Mouse (Mus musculus) heart, adult 2 months (tissue): Measurements from ENCODE around the gene Dok1.

Experiments used
- CTCF ChIP-seq: fragments of 200-600 bp; IDR thresholded peaks from 2 replicates; pipeline ENCODE4 v1.8.1; 2022; ENCODE audit warnings: antibody characterized with exemption, mild to moderate bottlenecking, moderate library complexity
- POLR2A ChIP-seq: fragments of 200-500 bp; IDR thresholded peaks from 2 replicates; pipeline ENCODE4 v1.6.1; 2011; ENCODE audit warnings: mild to moderate bottlenecking, low read depth, low read length, control low read depth; ENCODE audit not compliant: insufficient read depth

DNA sequence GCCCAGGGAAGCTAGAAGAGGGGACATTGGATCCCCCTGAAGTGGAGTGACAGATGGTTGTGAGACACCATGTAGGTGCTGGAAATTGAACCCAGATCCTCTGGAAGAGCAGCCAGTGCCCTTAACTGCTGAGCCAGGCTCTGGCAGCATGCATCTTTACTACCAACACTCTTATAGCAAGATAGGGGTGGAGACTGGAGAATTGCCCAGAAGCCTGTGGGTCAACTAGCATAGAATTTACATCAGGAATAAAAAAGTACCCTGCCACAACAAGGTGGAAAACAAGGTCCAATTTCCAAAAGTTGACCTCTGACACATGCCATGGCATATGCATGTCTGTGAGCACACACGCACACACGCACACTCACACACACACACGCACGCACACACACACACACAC is 8.1 kb downstream of the Dok1 start:
- TF ChIP-seq CTCF (no peak), POLR2A (no peak)
